Mouse (Mus musculus) forebrain, embryonic 14.5 days (tissue): ENCODE results near the gene Kitl. TPM values are rescaled to one million over a fixed set of nuclear protein-coding genes. Genes with fewer than 3 reads are reported as not detected.

Experiments used
- ATAC-seq: fragments of 200-750 bp; cut with Nextera tagmentation; 2 replicates; pipeline ENCODE4 v1.8.0; 2017; ENCODE audit warnings: mild to moderate bottlenecking, moderate library complexity
- DNase-seq: peaks from one replicate; pipeline ENCODE4 v3.0.0-alpha.2; 2015; ENCODE audit warnings: low spot score
- H3K27ac ChIP-seq: fragments of 300-500 bp; sonication (generic); 2 replicates; pipeline ENCODE4 v1.5.1; 2014; ENCODE audit warnings: low read depth, mild to moderate bottlenecking, control low read depth, low read length, moderate library complexity
- H3K27me3 ChIP-seq: fragments of 300-500 bp; sonication (generic); replicated peaks from 2 replicates; pipeline ENCODE4 v1.6.1; 2014; ENCODE audit warnings: low read length, control low read depth, mixed read lengths; ENCODE audit not compliant: control insufficient read depth, insufficient read depth
- H3K36me3 ChIP-seq: fragments of 300-500 bp; sonication (generic); 2 replicates; pipeline ENCODE4 v1.6.1; 2014; ENCODE audit warnings: low read length, control low read depth; ENCODE audit not compliant: control insufficient read depth, insufficient read depth
- H3K4me1 ChIP-seq: fragments of 300-500 bp; sonication (generic); 2 replicates; pipeline ENCODE4 v1.6.1; 2014; ENCODE audit warnings: antibody characterized with exemption, low read length, control low read depth; ENCODE audit not compliant: control insufficient read depth, insufficient read depth
- H3K4me2 ChIP-seq: fragments of 300-500 bp; sonication (generic); 2 replicates; pipeline ENCODE4 v1.6.1; 2014; ENCODE audit warnings: mild to moderate bottlenecking, control low read depth, low read length
- H3K4me3 ChIP-seq: fragments of 300-500 bp; sonication (generic); 2 replicates; pipeline ENCODE4 v1.5.1; 2014; ENCODE audit warnings: low read depth, low read length, control low read depth
- H3K9ac ChIP-seq: fragments of 300-500 bp; sonication (generic); 2 replicates; pipeline ENCODE4 v1.6.1; 2014; ENCODE audit warnings: mild to moderate bottlenecking, low read length, control low read depth, moderate library complexity
- H3K9me3 ChIP-seq: fragments of 300-500 bp; sonication (generic); replicated peaks from 2 replicates; pipeline ENCODE4 v1.6.1; 2016; ENCODE audit warnings: low read length, control low read depth, mixed read lengths; ENCODE audit not compliant: control insufficient read depth
- WGBS: fragments of 180-500 bp; shearing (Covaris S2); extraction: QIAGEN DNeasy Blood & Tissue Kit; methylation state at CpG from one replicate; pipeline ENCODE4 v1.1.7; 2014; 5-methylcytosine and 5-hydroxymethylcytosine counted together
- polyA plus RNA-seq: library from polyadenylated mRNA; unstranded; fragments of >200 nt; fragmentation: Nextera tagmentation; extraction: Ambion mirVana; gene quantifications from 2 replicates; pipeline ENCODE4 v1.2.1, GENCODE M21; 2014

The Kitl gene
- polyA plus RNA-seq, 1 experiment from 2014 or later = 59.4 TPM

- Histone ChIP-seq H3K27ac (no peak overlapping the region), H3K9ac (no peak overlapping the region), H3K4me2 (no peak overlapping the region), H3K4me3 (no peak overlapping the region), H3K27me3 (no peaks in the 10 kb centered on the region), H3K9me3 (no peaks in the 10 kb centered on the region), H3K4me1 (no peaks in the 10 kb centered on the region), H3K36me3 (no peaks in the 10 kb centered on the region)
- DNase-seq = no peak
- ATAC-seq = no peak
- WGBS = 81% methylated on average over 3 of the region's 3 CpGs
Observed at GRCm38 (mm10) chr10:100054006-100054405, 38.6 kb downstream of the Kitl start.

DNA sequence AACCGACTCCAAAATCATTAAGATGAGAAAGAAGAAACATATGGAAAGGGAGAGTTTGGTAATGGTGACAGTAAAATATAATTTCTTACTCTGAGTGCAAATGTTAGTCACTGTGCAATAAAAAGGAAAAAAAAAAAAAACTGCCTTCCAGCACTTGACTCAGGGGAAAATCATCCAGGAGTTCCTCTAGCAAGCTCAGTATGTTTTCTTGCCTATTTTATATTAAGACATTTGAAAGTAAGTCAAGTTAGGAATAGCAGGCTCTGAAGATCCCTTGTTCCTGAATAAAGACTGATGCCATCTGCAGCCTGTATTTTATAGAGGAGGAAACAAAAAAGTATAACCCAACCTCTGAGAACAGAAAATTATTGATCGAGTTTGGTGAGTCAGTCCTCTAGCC is 39.7 kb downstream of the Kitl start:
- H3K27ac ChIP-seq = no peak overlapping the region
- no peaks in the 10 kb centered on the region for H3K27me3 ChIP-seq
- no peak overlapping the region for H3K4me3 ChIP-seq
- H3K4me2 ChIP-seq = no peak overlapping the region
- DNase-seq (no peak), ATAC-seq (no peak)
- H3K4me1 ChIP-seq = no peaks in the 10 kb centered on the region
- H3K36me3 ChIP-seq = no peaks in the 10 kb centered on the region
- 90% methylated on average over 2 of the region's 2 CpGs for WGBS
- H3K9me3 ChIP-seq = no peaks in the 10 kb centered on the region
- no peak overlapping the region for H3K9ac ChIP-seq

- Histone ChIP-seq H3K9ac (no peak overlapping the region), H3K36me3 (no peaks in the 10 kb centered on the region), H3K9me3 (no peaks in the 10 kb centered on the region), H3K4me3 (no peak overlapping the region), H3K4me1 (no peaks in the 10 kb centered on the region), H3K27ac (no peak overlapping the region), H3K27me3 (no peaks in the 10 kb centered on the region), H3K4me2 (no peak overlapping the region)
- WGBS = 76% methylated on average over 1 of the region's 1 CpGs
- no peak for DNase-seq
- ATAC-seq = no peak
Observed at GRCm38 (mm10) chr10:100057106-100057623, 41.7 kb downstream of the Kitl start.

DNA sequence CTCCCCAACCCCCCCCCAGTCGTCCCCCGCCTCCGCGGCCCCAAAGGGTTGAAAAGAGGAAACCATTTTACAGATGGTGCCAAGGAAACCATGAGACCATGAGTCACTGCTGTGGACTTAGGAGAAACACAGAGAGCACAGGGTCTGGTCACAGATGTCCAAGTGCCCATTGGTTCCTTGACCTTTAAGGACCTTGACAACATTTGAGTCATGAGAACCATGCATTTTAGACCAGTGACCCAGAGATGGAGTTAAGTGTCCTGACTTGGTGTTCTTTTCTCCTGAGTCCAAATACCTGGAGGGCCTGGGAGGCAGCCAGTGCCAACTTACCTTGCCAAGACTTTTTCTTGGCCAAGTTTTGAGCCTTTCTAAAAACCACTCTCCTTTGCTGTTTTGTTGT is 43.9 kb downstream of the Kitl start:
- H3K4me2 ChIP-seq = no peak overlapping the region
- WGBS = 96% methylated on average over 4 of the region's 4 CpGs
- no peak for DNase-seq
- H3K27me3 ChIP-seq = no peaks in the 10 kb centered on the region
- ATAC-seq = no peak
- no peaks in the 10 kb centered on the region for H3K4me1 ChIP-seq
- H3K9ac ChIP-seq = no peak overlapping the region
- H3K4me3 ChIP-seq = no peak overlapping the region
- H3K36me3 ChIP-seq = no peaks in the 10 kb centered on the region
- no peak overlapping the region for H3K27ac ChIP-seq
- no peaks in the 10 kb centered on the region for H3K9me3 ChIP-seq

DNA sequence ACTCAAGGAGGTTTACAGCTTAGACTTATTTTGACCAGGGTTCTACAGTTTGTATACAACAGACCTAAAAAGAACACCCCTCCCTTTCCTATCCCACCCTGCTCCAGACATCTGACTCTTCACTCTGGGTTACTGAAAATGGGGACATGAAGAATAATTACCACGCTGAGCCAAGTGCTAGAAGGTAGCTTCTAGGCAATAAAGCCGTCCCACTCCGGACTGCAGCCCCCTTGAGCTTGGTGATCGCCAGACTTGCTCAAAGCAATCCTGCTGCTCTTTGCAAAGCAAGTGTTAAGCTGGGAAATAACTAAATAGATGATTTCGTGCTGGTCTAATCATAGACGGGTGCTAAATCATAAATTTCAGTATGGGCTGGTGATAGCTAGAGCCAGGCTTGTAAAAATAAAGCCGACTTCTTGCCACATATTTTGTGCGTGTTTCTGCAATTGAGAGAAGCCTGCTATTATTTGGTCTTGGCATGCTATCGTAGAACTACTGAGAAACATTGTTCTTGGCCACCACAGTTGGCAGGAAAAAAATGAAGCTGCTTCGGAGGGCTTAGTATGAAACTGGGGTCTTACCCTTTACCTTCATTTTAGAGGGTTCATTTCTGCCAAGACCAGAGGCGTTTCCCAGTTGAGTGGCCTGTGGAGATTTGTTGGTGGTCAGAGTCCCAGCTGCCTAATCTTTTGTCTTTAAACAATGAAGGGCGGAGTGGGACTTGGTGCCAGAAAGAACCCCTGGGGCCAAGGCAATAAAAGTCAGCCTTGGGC is 50.3 kb downstream of the Kitl start:
- ATAC-seq = peak; percentile 40; the same call in 1 of the 2 replicates
- peak; percentile 50 for DNase-seq
- no peaks in the 10 kb centered on the region for H3K27me3 ChIP-seq
- H3K27ac ChIP-seq = no peak overlapping the region; the same call in 1 of the 2 replicates
- no peak overlapping the region for H3K4me3 ChIP-seq
- H3K36me3 ChIP-seq = no peaks in the 10 kb centered on the region
- peaks cover 10% of the 10 kb centered on the region for H3K4me1 ChIP-seq
- no peak overlapping the region for H3K4me2 ChIP-seq
- H3K9ac ChIP-seq = no peak overlapping the region
- no peaks in the 10 kb centered on the region for H3K9me3 ChIP-seq
- 18% methylated on average over 12 of the region's 12 CpGs for WGBS

DNA sequence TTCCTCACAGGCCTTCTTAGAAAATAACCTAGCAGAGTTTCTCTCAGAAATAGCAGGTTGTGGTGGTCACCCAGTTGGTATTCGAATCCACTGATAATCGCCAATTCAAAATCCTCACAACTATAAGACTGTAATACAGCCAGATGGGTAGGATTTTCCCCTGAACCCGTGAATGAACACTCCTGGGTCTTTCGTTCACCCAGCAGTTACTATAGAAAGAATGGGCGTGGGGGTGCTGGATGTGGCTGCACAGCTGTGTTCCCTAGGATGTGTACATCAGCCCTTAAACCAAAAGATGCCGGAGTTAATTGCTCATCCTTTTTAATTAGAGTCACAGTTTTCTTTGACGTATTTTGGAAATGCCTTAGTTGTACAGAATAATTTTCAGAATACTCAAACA is 50.9 kb downstream of the Kitl start:
- WGBS = 14% methylated on average over 7 of the region's 7 CpGs
- no peak overlapping the region for H3K4me2 ChIP-seq
- DNase-seq = peak; percentile 26

GRCm38 (mm10) chr10:100072641-100073040 is 57.2 kb downstream of the Kitl start:
- H3K9ac ChIP-seq = no peak overlapping the region
- H3K27ac ChIP-seq = no peak overlapping the region
- H3K9me3 ChIP-seq = no peaks in the 10 kb centered on the region
- no peaks in the 10 kb centered on the region for H3K36me3 ChIP-seq
- H3K4me1 ChIP-seq = no peaks in the 10 kb centered on the region
- WGBS = 91% methylated on average over 1 of the region's 1 CpGs
- DNase-seq (no peak), ATAC-seq (no peak)
- H3K4me3 ChIP-seq = no peak overlapping the region
- H3K27me3 ChIP-seq = no peaks in the 10 kb centered on the region
- no peak overlapping the region for H3K4me2 ChIP-seq

More for the DNA sequence above, 50.9 kb downstream of the Kitl start:
- Histone ChIP-seq H3K36me3 (no peaks in the 10 kb centered on the region), H3K4me1 (peaks cover 10% of the 10 kb centered on the region), H3K27me3 (no peaks in the 10 kb centered on the region), H3K9ac (no peak overlapping the region), H3K4me3 (no peak overlapping the region), H3K27ac (no peak overlapping the region), H3K9me3 (no peaks in the 10 kb centered on the region)
- ATAC-seq = peak; percentile 52; the same call in 1 of the 2 replicates

- no peak overlapping the region for H3K4me3 ChIP-seq
- no peaks in the 10 kb centered on the region for H3K9me3 ChIP-seq
- H3K4me1 ChIP-seq = no peaks in the 10 kb centered on the region
- no peak overlapping the region for H3K4me2 ChIP-seq
- no peaks in the 10 kb centered on the region for H3K27me3 ChIP-seq
- H3K27ac ChIP-seq = no peak overlapping the region
- H3K36me3 ChIP-seq = no peaks in the 10 kb centered on the region
- no peak for ATAC-seq
- DNase-seq = no peak
- H3K9ac ChIP-seq = no peak overlapping the region
Observed at GRCm38 (mm10) chr10:100073092-100073491, 57.7 kb downstream of the Kitl start.

GRCm38 (mm10) chr10:100101115-100101514 is 85.7 kb downstream of the Kitl start:
- Histone ChIP-seq H3K27ac (no peak overlapping the region), H3K4me3 (no peak overlapping the region), H3K4me2 (no peak overlapping the region), H3K4me1 (no peaks in the 10 kb centered on the region), H3K9me3 (no peaks in the 10 kb centered on the region), H3K9ac (no peak overlapping the region), H3K36me3 (no peaks in the 10 kb centered on the region), H3K27me3 (no peaks in the 10 kb centered on the region)
- ATAC-seq (no peak), DNase-seq (no peak)
- 76% methylated on average over 3 of the region's 3 CpGs for WGBS
